Mouse (Mus musculus) brain, adult 2 months (tissue): ENCODE measurements around the gene Zbtb16.

ENCODE experiments used
- DNase-seq: peaks from one replicate; pipeline ENCODE4 v3.0.0; 2011; ENCODE audit warnings: low read depth, low spot score

Gene Zbtb16

DNA sequence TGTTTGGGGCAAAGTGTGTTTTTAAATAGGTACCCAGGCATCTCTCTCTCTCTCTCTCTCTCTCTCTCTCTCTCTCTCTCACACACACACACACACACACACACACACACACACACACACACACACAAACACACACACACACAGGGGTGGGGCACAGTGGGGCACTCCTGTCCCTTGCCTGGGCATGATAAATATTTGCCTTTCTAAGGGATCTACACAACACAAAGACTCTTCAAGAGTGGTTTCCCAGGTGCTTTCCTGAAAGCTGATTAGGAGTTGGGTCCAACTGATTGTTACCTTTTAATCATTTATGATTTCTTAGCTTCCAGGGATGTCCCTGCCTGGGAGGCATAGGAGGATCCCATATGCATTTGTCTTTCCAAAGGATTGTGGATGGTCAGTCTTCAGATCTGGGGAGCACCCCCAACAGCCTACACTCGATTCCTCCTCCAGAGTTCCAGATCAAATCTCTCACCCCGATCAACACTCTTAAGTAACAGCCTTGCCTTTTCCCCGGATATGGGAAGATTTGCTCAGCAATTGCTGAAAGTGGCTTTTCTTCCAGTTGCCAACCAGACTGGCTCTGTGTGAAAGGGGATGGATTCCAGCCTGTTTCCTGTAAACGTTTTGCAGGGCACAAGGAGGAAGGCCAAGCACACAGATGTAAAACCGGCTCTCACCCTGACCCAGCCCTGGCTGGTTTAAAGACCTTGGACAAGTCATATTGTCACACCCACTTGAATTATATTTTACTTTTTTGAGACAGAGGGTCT, 90.5 kb downstream of the Zbtb16 start:
- no peak for DNase-seq

DNA sequence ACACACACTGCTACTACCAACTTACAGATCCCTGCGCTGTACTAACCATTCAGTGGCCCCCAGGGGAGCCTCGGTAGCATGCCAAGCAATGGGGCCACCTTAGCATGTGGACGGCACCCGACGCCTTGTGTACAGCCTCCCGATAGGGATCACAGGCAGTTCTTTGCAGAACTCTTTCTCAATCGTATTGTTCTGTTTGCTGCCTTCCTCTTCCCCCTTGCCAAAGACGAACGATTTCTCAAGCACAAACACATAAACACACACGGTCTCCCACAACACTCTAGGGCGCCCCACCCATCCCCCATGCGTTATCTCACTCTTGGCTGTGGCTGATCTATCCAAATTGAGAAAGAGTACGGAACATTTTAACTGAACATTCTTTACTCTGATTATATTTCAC, 91.1 kb downstream of the Zbtb16 start:
- DNase-seq: no peak

- DNase-seq: no peak
These were observed 91.6 kb downstream of the Zbtb16 start for GRCm38 (mm10) chr9:48744451-48744850.

GRCm38 (mm10) chr9:48743338-48744285, 92.4 kb downstream of the Zbtb16 start:
- DNase-seq: no peak

DNA sequence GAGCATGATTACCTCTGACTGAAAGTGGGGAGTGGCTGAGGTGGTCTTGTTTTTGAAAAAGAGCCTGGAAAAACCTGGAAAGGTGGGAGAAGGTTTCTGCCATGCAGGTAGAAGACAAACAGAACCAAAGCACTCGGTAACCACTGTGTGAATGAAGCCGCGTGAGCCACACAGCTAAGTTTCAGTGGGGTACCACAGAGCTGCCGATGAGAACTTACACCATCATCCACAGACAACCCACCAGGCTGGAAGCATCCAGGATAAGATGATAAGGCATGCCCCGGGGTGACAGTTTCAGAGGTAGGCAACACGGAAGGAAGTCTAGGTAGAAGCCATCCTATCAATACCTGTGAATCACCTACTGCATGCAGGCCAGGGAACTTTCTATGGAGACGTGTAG, 93.9 kb downstream of the Zbtb16 start:
- DNase-seq: no peak

DNA sequence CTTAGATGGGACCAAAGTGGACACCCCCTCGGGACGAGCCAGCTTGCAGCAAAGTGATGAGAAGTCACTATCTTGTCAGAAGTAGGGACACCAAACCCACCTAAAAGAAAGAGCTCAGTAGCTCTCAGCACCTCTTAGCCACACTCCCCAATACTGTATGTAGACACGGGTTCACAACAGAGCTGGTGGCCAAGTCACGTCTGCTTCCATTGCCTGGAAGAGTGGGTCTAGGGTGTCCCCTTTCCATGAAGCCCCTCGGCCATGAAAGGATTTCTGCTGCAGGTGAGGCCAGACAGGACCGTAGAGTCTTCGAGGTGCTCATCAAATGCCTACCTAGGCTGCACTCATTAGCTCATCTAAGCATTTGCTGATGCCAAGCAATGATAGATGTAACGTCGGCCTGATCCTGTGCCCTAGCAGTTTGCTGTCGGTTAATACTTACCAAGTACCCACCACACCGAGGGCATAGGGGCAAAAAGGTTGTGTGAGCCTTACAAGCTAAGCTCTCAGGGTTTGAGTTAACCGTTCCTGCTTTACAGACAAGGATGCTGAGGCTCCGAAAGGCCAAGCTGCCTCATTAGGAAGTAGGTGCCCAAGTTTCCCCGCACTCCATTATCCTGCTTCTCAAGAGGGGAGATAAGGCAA, 94.5 kb downstream of the Zbtb16 start:
- no peak for DNase-seq

GRCm38 (mm10) chr9:48740732-48741255, 95.2 kb downstream of the Zbtb16 start:
- DNase-seq: no peak

GRCm38 (mm10) chr9:48740098-48740505, 95.9 kb downstream of the Zbtb16 start:
- DNase-seq: peak; percentile 97

GRCm38 (mm10) chr9:48738795-48739476, 97.1 kb downstream of the Zbtb16 start:
- DNase-seq: no peak

GRCm38 (mm10) chr9:48737911-48738310, 98.1 kb downstream of the Zbtb16 start:
- DNase-seq: no peak

DNA sequence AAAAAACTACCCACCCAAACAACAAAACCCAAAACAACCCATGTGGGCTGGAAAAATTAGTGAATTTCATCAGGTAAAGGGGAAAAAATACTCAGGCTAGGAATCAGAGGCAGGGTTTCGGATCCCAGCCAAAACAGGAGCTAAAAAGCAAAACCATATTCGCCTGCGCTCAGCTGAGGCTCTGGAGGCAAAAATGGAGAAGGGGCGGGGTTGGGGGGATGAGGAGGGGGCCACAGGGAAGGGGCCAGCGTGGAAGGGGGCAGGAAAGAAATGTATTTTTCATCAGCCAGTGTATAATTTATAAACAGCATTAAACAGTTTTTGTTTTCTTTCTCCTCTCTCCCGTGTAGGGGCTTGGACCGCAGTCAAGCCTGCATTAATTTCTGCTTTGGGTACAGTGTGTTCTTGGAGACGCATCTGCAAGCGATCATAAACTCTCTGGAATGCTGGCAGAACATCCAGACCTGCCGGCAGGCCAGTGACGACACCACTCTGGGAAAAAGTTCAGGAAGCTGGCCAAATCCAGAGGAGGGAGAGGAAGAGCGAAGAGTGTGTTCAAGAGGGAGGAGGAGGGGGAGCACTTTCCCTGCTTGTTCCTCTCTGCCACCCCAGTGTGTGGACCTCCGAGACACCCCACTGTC, 98.7 kb downstream of the Zbtb16 start:
- peak; percentile 98 for DNase-seq

- peak; percentile 90 for DNase-seq
These were observed 99.4 kb downstream of the Zbtb16 start for GRCm38 (mm10) chr9:48736361-48737209.

DNA sequence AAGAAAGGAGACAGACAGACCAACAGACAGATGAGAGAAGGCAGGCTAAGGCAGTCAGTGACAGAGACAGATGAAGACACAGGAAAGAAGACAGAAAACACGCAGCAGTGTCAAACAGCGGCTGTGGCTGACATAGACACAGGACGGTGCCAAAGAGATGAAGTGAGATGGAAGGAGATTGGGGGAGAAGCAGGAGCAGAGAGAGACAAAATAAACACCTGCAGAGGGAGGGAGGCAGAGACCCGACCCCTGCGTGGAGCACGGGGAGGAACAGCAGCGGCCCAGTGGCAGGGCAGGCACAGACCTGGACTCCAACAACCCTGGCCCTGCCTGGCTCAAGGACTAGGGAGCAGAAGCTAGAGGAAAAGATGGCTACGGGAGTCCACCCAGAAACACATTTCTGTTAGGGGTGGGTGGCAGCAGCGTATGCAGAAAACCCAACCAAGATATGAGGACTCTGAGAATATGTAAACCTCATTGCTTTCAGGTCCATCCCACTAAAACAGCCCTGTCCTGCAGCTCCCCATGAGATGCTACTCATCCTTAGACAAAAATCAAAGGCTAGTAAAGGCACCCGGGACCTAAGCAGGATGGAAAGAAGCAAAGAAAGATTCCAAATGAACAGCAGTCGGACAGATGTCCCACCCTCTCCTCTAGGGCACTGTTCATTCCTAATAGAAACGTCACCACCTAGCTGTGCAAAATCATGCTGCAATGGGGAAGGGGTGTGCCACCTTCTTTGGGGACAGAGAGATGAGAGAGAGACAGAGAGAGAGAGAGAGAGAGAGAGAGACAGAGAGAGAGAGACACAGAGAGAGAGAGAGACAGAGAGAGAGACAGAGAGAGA, 100.3 kb downstream of the Zbtb16 start:
- DNase-seq: no peak

DNA sequence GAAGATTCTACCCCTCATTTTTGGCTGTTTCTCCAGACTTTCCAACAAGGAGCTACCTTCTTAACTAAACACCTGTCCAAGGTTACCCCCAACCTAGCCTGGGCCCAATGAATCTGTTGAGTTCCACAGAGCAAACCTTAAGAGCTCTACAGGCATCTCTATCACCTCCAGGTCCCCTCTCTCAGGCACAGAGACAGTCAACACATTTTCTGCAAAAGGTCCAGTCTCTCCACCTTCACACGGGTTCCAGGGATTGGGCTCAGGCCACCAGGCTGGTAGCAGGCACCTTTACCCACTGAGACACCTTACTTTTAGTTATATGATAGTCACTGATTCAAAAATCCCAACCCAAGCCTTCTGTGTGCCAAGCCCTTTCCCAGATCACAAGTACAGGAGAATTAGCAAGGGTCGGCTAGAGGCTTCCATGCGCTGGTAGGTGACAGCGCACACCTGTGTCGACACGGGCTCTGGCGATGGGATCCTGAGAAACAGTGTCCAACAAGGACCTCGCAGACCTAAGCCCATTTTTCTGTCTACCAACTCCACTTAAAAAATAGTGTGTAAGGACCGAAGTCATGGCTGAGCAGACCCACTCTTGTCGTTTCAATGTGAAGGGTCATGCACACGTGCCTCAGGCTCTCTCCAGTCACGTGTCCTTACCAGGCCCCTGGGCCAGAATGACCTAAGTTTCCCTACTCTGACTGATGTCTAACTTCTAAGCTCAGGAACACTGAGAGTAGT, 101.1 kb downstream of the Zbtb16 start:
- DNase-seq: no peak

DNA sequence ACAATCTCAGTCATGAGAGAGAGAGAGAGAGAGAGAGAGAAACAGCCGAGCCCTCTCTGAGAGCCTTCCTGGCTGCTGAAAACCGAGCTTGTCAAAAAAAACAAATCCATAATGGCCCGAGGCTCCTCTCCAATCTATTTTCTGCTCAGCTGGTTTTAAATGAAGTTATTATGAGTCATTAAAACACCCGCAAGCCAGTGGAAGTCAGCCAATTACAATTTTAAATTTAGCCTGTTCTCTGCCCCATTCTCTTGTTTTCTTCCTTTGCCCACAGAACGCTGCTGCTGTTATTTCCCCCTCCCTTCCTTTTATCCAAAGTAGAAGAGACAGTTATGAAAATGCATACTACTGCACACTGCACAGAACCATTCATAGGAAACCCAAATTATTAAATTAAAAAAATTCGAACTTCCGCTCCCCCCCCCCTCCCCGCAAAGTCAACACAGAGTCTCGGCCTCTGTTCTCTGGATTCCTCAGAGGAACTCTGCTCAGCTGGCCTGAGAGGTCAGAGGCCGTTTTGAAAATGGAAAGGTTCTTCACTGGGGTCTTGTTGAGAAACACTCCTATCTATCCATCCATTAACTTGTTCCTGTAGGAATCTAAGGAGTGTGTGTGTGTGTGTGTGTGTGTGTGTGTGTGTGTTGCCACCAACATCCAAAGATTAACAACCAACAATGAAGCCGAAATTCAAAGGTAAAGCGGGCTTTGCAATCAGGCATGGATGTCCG, 102.0 kb downstream of the Zbtb16 start:
- DNase-seq: peak; percentile 94

GRCm38 (mm10) chr9:48733083-48733482, 102.9 kb downstream of the Zbtb16 start:
- DNase-seq: no peak
